Mouse (Mus musculus): ENCODE results near the gene Eogt. TPM values are rescaled to one million over a fixed set of nuclear protein-coding genes. Genes with fewer than 3 reads are reported as not detected.

Eogt gene
- polyA plus RNA-seq, 1 experiment from 2014 or later = 13.5 TPM

DNA sequence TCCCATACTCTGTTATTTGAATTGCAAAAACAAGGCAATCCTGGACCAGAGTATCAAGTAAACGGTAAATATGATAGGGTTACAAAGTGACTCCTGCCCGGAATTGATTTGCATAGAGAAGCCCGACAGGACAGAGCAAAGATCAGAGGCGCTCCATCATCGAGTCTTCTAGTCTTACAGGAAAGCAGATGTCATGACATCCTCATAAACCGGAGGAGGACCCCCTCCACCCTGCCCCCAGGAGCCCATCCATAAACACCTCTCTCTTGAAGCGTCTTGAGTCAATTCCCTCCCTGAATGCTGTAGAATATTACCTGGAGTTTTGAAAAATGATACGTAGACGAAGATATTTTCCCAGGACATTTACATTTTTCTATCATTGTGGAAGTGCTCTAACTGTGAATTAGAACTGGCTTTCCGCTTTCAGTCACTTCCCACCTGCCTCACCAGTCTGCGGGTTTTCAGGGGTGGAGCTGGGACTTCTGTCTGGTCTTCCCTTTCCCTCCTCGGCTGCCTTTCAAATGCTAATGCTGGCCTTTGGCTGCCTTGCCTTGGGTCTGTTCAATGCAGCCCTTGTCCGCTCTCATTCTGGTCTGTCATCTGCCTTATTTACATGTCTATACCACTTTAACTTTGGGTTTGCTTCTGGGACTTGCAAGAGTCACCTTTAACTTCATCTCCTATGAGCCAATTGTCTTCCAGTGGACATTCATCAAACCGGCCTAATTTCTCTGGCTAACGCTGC, 46.9 kb downstream of the Eogt start:
- no peaks in the 10 kb centered on the region for H3K9me3 ChIP-seq
- H3K27me3 ChIP-seq (replicated peaks) = 0 out of 2 replicates have a peak, but pooled peaks cover 3% of the 10 kb centered on the region
- H3K4me2 ChIP-seq = peak overlapping the region; percentile 8; the same call in 1 of the 2 replicates
- no peak overlapping the region for H3K4me3 ChIP-seq
- no peak overlapping the region for H3K27ac ChIP-seq
- no peak overlapping the region for H3K9ac ChIP-seq
- WGBS = 5% methylated on average over 15 of the region's 15 CpGs
- no peaks in the 10 kb centered on the region for H3K36me3 ChIP-seq (replicated peaks)
- no peak for ATAC-seq (replicated peaks)
- peaks cover 9% of the 10 kb centered on the region for H3K4me1 ChIP-seq

DNA sequence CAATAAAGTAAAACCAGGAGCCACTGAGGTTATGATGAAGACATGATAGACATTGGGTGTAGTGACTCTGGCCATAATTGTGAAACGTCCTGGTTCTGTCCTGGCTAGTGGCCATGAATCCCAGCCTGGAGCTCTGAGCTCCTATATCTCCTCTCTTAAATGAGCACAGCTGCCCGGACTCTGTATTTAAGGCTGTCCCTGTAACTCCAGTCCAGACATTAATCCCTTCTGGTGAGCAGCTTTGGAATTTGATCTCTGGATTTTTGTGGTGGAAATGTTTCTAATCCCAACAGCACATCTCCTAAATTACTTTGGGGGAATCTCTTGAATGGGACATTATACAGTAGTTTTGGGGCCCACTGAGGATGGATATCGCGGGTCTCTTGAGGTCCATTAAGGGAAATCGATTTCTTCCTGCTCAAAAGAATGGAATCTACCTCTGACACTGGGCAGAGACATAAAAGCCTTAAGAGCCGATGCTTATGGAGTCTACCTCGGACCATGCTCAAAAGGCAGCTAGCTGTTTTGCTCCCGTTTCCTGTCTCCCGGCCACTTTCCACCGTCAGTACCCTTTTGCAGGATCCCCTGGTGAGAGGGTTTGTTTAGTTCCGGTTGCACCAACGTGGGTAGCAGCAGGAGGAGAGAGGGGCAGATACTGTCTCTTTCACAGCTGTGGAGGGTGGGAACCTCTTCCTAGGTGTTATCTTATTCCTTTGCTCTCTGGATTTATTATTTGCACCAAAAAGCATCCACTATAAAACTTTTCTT, 47.6 kb downstream of the Eogt start:
- Histone ChIP-seq H3K4me1 (peaks cover 9% of the 10 kb centered on the region), H3K27me3 (replicated peaks) (0 out of 2 replicates have a peak, but pooled peaks cover 3% of the 10 kb centered on the region), H3K27ac (no peak overlapping the region), H3K36me3 (replicated peaks) (no peaks in the 10 kb centered on the region), H3K4me3 (no peak overlapping the region), H3K9me3 (no peaks in the 10 kb centered on the region), H3K4me2 (peak overlapping the region; percentile 8; the same call in 1 of the 2 replicates), H3K9ac (no peak overlapping the region)
- 17% methylated on average over 12 of the region's 12 CpGs for WGBS
- ATAC-seq (replicated peaks) = no peak

DNA sequence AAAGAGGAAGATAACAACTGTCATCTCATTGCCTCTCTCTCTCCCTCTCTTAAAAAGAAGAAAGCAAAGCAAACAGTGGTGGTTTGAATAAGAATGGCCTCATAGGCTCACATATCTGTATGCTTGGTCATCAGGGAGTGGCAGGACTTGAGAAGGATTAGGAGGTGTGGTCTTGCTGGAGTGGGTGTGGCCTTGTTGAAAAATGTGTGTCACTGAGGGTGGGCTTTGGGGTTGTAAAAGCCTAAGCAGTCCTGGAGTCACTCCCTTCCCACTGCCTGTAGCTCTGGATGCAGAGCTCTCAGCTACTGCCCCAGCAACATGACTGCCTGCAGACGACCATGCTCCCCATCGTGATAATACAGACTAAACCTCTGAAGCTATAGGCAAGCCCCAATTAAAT, 66.6 kb downstream of the Eogt start:
- H3K4me3 ChIP-seq = no peak overlapping the region
- ATAC-seq (replicated peaks) = no peak
- H3K4me2 ChIP-seq = no peak overlapping the region
- H3K4me1 ChIP-seq = peaks cover 12% of the 10 kb centered on the region
- no peaks in the 10 kb centered on the region for H3K36me3 ChIP-seq (replicated peaks)
- WGBS = 97% methylated on average over 2 of the region's 2 CpGs
- H3K9me3 ChIP-seq = no peaks in the 10 kb centered on the region
- H3K27me3 ChIP-seq (replicated peaks) = no peaks in the 10 kb centered on the region
- no peak overlapping the region for H3K9ac ChIP-seq
- H3K27ac ChIP-seq = no peak overlapping the region

DNA sequence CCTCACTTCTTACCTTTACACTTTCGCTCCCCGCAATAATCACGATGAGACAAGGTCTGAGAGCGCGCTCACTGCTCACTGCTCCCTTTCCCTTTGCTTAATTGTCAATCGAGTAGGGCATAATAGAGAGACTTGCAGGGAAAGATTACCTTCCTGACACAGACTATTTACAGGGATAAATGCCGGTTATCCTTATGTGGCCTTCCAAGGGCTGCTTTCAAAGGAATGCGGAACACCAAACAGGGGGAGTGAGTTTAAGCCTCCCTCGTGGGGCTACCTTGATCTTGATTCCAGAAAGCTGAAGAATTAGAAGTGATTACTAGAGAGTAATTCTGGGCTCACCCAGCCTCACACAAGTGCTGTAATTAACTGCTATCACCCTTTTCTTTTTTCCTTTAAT, 69.0 kb downstream of the Eogt start:
- Histone ChIP-seq H3K4me2 (peak overlapping the region; percentile 16; the same call in 1 of the 2 replicates), H3K9me3 (no peaks in the 10 kb centered on the region), H3K36me3 (replicated peaks) (no peaks in the 10 kb centered on the region), H3K4me1 (peaks cover 12% of the 10 kb centered on the region), H3K27ac (peak overlapping the region; percentile 48; the same call in 1 of the 2 replicates), H3K9ac (no peak overlapping the region), H3K4me3 (no peak overlapping the region), H3K27me3 (replicated peaks) (no peaks in the 10 kb centered on the region)
- 20% methylated on average over 9 of the region's 9 CpGs for WGBS
- ATAC-seq (replicated peaks) = no peak

DNA sequence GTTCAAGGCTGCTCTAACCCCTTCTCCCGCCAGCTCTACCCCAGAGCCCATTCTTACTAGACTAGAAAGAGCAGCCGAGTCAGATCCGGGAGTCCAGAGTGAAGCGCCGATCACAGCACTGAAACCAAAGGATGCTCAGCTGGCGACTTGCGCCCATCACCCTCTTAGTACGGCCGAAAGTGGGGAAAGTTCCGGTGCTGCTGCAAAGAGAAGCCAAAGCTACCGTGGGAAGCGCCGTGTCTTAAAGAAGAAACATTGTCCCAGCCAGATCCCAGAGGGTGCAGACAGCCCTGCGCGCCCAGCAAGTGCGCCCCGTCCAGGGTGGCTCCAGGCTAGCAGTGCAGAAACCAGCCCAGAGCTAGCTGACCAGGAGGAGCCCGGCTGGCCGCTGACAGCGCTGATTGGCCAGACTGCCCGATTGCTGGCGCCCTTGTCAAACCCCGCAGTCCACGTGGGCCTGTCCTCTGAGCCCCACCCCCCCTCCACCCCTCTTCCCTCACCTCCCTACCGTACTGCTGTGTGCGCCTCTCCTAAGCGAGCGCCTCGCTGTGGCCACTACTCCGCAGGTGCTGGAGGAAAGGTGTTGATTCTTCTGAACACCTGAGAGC, 88.8 kb downstream of the Eogt start, which contains the start of gene Fam19a4:
Fam19a4 (minus strand) TSS at position 340 of the 608 bp plus-strand sequence.
- ATAC-seq (replicated peaks) = peak; percentile 85
- peak within 1 kb of the TSS; percentile 83 for H3K4me2 ChIP-seq
- no peak within 1 kb of the TSS for H3K27ac ChIP-seq
- peaks cover 13% of the 10 kb centered on the region for H3K27me3 ChIP-seq (replicated peaks)
- peak within 1 kb of the TSS; percentile 28 for H3K9ac ChIP-seq
- peak within 1 kb of the TSS; percentile 41 for H3K4me3 ChIP-seq
- no peaks in the 10 kb centered on the region for H3K36me3 ChIP-seq (replicated peaks)
- peaks cover 19% of the 10 kb centered on the region for H3K4me1 ChIP-seq
- H3K9me3 ChIP-seq = no peaks in the 10 kb centered on the region
- WGBS = under 1% methylated on average over 30 of the region's 30 CpGs

Other genes with a start within 250 kb of the Eogt start
- gene Fam19a4, start 88.8 kb downstream of the Eogt start, polyA plus RNA-seq (2015; fragmentation: Nextera tagmentation; extraction: Ambion mirVana) = 6.4 and 6.6 TPM in 2 replicates
- 35.6 and 35.7 TPM in 2 replicates for gene Tmf1, start 29.9 kb upstream of the Eogt start, polyA plus RNA-seq (2015; fragmentation: Nextera tagmentation; extraction: Ambion mirVana)
- 86.3 and 87.2 TPM in 2 replicates for gene Uba3, start 56.5 kb upstream of the Eogt start, polyA plus RNA-seq (2015; fragmentation: Nextera tagmentation; extraction: Ambion mirVana)
- gene Arl6ip5, start 61.5 kb upstream of the Eogt start, polyA plus RNA-seq (2015; fragmentation: Nextera tagmentation; extraction: Ambion mirVana) = 134 and 135 TPM in 2 replicates
- gene Lmod3, start 103.6 kb upstream of the Eogt start, polyA plus RNA-seq (2015; fragmentation: Nextera tagmentation; extraction: Ambion mirVana) = not detected in 2 replicates